Mouse (Mus musculus) CH12.LX (cell line): ENCODE data around the gene Gse1.

Source experiments
- CTCF ChIP-seq, 2 experiments: IDR thresholded peaks in 1 of 2; conservative IDR thresholded peaks in 1 of 2; 2 replicates each; pipeline ENCODE4 v1.5.1; 2011 to 2012; ENCODE audit warnings: low read depth in 2 of 2, low read length in 2 of 2, improper control_type of control experiment in 1 of 2, inconsistent platforms in 1 of 2, mild to moderate bottlenecking in 1 of 2, moderate library complexity in 1 of 2
- EP300 ChIP-seq: IDR thresholded peaks from 2 replicates; pipeline ENCODE4 v1.6.1; 2011; ENCODE audit warnings: low read length, improper control_type of control experiment
- JUND ChIP-seq: conservative IDR thresholded peaks from 2 replicates; pipeline ENCODE4 v1.6.1; 2011; ENCODE audit warnings: low read depth, low read length, improper control_type of control experiment
- MYC ChIP-seq: IDR thresholded peaks from 2 replicates; pipeline ENCODE4 v1.6.1; 2011; ENCODE audit warnings: low read depth, mild to moderate bottlenecking, improper control_type of control experiment, low read length
- TBP ChIP-seq: conservative IDR thresholded peaks from 2 replicates; pipeline ENCODE4 v1.6.1; 2011; ENCODE audit warnings: low read depth, low read length, improper control_type of control experiment

GRCm38 (mm10) chr8:120489771-120490281, 261.6 kb downstream of the Gse1 start:
- TF ChIP-seq CTCF (conservative IDR thresholded peaks at IDR 0.05 in 1 of 2, IDR thresholded peaks at IDR 0.05 in 1 of 2; ENCODE audit: low read depth in 2 of 2, low read length in 2 of 2): no peak
- TF ChIP-seq MYC: peak; percentile 31; the same call in 1 of the 2 replicates
- TF ChIP-seq JUND: no peak
- no peak for TF ChIP-seq EP300
- TF ChIP-seq TBP: no peak
